Mouse (Mus musculus) heart, postnatal 0 days (tissue): ENCODE measurements at regions not wholly inside any gene's neighbourhood (a gene's known extent, or its start where the extent isn't known, plus 50 kb on each side); places are given as distances from the start of the nearest gene placed in this dataset.

ENCODE experiments used
- CTCF ChIP-seq: IDR thresholded peaks from 2 replicates; pipeline ENCODE4 v1.5.1; 2016; ENCODE audit warnings: antibody characterized with exemption, control low read depth, low read depth
- EP300 ChIP-seq: IDR thresholded peaks from 2 replicates; pipeline ENCODE4 v1.6.1; 2016; ENCODE audit warnings: antibody characterized with exemption, low read depth

DNA sequence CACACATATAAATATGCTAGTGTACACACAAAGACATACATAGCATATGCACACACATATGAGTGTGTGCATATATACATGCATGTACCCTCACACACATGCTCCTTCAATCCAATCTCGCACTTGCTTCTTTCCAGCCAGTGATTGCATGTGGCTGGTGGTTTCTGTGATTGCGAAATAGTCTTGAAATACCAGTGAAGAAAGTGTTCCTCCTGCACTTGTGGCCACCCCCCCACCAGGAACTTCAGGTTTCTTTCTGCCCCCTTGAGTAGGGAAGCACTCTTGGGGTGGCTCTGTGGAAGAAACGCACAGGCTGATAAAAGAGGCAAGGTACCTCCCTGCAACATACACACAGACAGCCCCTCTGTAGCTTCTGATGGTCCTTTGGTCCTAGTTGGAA lies 283.6 kb upstream of the Klf4 start:
- TF ChIP-seq CTCF: no peak
- no peak for TF ChIP-seq EP300
